Mouse (Mus musculus): Measurements from ENCODE around the gene St6galnac5.

The St6galnac5 gene

GRCm38 (mm10) chr3:152913625-152914024 is 68.4 kb downstream of the St6galnac5 start:
- no peak for DNase-seq (ENCODE audit: low read depth)

DNA sequence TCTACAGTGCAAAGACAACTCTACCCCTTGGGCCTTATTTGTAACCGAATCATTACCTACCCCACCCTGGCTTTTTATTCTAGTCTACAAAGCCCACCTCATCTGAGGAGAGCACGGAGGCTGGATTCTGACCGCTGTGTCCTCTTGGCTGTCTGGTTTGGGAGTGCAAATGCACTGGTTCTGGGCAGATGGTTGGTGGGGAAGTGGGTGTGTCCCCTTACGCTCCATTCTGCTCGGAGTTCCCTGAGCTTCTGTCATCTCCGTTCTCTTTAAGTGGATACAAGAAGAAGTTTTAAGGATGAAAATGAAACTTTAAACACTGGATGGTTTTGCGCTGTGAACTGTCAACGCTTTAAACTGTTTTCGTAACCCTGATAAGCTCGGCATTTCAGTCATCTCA is 68.9 kb downstream of the St6galnac5 start:
- DNase-seq (ENCODE audit: low read depth), result no peak

DNA sequence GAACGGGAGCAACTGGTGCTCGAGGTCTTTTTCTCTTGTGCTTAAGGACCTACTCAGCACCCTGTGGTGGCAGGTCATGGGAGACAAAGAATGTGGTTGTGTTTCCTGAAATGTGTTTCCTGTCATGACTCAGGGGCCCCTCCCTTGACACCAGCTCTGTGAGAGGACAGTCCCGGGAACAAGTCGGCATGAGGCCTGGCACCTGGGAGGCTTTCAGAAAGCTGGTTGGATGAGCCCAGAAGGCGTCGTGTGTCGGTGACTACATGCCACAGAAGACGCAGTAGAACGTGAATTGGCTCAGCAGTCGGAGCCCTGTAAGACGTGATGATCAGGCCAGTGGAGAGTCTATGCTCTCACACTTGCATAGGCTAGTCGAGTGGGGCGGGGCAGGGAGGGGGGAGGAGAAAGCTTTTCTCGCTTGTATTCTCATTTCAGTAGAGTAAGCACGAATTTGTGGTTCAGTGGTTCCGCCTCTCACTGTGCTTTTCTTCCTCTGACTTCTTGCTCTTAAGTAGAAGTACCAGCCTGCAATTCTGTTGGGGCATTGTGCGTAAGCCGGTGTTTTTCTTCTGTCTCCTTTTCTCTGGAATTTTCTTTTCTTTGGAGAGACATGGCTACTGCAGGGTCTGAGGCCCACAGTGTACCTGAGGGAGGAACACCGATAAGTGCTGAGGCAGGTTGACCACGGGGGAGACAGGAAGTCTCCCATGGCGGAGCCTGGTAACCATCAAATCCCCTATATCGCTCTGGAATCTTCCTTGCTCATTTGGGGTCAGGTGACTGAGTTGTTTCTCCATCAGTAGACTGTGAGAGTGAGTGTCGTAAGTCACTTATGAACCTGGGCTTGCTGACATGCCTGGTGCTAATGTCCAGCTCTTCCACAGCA is 69.6 kb downstream of the St6galnac5 start:
- peak; percentile 73 for DNase-seq (ENCODE audit: low read depth)

- no peak for DNase-seq (ENCODE audit: low read depth)
Measured at GRCm38 (mm10) chr3:152911578-152911977, 70.5 kb downstream of the St6galnac5 start.

GRCm38 (mm10) chr3:152907683-152908082 is 74.4 kb downstream of the St6galnac5 start:
- no peak for DNase-seq (ENCODE audit: low read depth)

DNA sequence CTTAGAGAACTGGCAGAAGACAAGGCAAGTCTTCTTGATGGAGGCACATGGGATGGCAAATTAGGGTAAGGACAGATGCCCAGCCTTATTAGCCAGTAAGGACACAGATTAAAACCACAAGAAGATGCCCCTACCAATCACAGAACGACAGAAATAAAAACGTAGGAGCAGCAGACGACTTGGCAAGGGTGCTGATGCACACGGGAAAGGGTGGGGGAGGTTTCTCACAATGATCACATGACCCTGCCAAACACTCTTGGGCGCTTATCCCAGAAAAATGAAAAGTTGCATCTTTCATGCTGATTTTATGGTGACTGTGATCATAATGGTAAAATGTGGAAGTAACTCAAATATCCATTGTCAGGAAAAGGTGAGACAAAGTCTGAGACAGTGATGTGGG is 75.0 kb downstream of the St6galnac5 start:
- no peak for DNase-seq (ENCODE audit: low read depth)

DNA sequence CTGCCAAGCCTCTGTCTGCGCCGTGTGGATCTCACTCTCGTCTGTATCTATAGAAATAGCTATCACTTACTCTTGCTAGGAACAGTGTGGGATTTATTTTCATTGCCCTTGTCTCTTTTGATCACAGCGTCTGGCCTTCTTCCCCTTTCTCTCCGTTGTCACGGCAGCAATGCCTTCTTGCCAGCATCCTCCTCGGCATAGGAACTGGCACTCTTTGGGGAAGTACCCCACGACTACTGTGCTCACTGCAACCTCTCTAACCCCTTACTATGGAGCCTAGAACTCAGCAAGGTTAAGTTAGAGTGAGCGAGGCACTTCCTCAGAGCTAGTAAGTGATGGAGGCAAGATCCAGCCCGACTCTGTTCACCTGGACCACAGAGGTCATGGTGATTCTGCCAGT is 76.2 kb downstream of the St6galnac5 start:
- no peak for DNase-seq (ENCODE audit: low read depth)

- DNase-seq (ENCODE audit: low read depth), result no peak
Measured at GRCm38 (mm10) chr3:152905026-152905425, 77.0 kb downstream of the St6galnac5 start.

DNA sequence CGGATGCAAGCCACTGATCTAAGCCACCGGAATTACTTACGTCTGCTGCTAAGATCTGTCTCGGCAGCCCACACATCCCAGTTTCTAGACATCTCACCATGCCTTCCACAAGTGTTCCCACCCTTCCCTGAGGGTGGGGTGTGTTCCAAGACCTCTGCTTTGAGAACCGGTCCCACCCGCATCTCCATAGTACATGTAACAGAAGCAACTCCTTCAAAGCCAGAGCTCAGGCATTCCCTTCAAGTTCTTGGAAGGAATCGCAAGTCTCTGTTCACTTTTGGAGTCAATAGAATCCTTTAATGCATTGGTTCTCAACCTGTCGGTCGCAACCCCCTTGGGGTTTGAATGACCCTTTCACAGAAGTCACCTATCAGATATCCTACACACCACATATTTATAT is 83.1 kb downstream of the St6galnac5 start:
- DNase-seq (ENCODE audit: low read depth), result no peak

DNA sequence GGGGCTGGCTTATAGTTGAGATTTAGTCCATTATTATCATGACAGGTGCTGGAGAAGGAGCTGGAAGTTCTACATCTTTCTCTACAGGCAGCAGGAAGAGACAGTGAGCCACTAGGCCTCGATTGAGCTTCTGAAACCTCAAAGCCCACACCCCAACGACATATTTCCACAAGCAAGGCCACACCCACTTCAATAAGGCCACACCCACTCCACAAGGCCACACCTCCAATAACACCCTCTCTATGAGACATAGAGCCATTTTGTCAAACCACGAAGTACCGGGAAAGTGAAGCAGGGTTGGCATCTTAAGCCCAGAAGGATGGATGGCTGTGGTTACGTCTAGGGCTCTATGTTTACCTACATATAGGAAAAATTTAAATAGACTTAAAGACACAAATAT is 84.8 kb downstream of the St6galnac5 start:
- DNase-seq (ENCODE audit: low read depth), result no peak

GRCm38 (mm10) chr3:152896111-152896510 is 85.9 kb downstream of the St6galnac5 start:
- DNase-seq (ENCODE audit: low read depth), result no peak

DNA sequence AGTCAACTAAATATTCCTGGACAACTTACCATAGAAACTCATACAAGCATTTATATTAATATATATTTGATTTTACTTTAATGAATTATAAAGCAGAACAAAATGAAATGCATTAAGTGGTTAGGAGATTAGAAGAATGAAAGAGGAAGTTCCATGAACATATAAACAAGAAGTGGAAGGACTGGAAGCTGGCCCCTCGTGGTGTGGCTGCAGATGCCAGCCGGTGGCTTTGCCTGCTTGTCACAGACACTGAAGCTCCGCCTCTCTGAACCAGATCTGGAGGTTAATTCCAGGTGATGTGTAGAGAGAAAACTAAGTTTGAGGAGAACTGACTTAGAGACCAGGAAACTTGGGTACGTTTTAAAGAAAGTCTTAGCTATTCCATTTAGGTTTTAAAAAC is 87.1 kb downstream of the St6galnac5 start:
- DNase-seq (ENCODE audit: low read depth), result no peak

DNA sequence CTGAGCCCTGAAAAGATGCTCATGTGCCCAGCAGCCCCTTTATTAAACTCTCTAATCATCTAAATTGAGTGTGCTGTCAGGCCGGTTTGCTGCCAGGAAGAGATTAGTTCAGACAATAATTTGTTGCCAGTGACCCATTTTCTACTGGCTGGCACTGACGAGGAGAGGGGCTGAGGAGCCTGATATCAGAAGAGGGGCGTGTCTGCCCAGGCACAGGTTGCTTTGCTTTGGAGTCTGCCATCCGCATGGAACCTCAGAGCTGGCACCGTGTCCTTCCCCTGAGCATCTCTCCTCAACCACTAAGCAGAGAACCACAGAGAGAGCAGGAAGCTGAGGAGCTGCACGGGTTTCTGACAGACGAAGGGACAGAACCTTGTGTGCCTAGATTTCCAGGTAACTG is 93.9 kb downstream of the St6galnac5 start:
- no peak for DNase-seq (ENCODE audit: low read depth)

DNA sequence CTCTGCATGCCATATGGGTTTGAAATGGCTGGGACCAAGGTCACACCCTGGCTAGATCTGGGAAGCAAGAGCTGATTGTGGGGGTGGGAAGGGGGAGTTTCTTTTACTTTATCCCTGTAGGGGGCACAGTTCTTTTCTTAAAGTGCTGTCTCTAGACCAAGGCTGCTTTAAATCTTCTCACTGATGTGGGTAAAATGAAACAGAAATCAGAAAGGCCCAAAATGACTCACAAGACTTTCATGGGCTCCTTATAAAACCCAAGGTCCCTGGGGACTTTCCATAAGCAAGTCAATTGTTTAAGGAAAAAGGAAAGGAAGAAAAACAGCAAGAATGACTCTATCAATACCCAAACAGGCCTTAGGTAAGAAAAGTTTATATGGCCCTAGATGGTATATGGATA is 95.3 kb downstream of the St6galnac5 start:
- DNase-seq (ENCODE audit: low read depth), result no peak

- DNase-seq (ENCODE audit: low read depth), result no peak
Measured at GRCm38 (mm10) chr3:152883556-152883955, 98.5 kb downstream of the St6galnac5 start.

DNA sequence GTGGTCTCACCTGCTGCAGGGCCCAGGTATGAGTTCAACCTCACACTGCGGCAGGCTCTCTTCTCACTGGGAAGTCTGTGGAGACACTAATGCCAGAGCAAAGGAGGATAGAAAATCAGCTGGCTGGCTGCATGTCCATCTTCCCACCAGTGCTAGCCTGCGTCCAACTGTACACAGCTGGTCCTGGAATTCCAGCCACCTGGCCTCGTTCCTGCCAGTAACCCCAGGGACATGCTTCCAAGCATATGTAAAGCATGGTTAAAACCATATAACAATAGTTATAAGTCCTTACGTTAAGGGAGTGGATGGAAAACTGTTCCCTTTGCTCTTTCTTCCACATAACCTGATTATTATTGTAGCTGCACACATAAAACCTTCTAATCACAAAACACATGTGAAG is 100.3 kb downstream of the St6galnac5 start:
- DNase-seq (ENCODE audit: low read depth), result no peak

DNA sequence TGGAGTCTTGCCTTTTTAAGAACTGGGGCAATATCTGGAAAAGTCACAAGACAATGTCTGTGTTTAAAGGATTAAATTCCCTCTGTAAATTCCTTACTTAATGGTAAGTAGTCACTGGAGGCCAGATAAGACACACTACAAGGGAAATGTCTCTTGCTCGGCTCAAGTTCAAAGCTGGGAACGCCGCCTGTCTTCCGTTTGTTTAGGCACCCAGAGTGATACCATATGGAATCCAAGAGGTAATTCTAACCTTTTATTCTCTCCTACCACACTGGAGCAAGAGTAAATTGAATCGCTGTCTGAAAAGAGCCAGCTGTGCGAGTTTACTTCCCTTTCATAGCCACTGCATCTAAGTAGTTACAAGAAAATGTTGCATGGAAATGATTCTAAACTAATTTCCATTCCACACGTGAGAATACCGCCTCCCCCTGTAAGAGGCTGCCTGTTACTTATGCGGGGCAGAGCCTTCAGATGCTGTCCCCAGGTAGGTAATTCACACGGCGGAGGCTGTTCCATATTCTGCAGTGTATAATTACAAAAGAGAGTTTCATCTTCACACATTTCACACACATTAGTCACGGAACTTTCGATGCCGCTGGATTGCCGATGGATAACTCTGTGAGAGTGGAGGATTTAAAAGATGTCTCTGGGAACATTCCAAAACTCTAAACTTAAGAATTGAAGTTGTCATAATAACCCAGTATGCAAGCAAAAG is 101.8 kb downstream of the St6galnac5 start:
- no peak for DNase-seq (ENCODE audit: low read depth)

GRCm38 (mm10) chr3:152875723-152876290 is 106.2 kb downstream of the St6galnac5 start:
- DNase-seq (ENCODE audit: low read depth), result no peak

DNA sequence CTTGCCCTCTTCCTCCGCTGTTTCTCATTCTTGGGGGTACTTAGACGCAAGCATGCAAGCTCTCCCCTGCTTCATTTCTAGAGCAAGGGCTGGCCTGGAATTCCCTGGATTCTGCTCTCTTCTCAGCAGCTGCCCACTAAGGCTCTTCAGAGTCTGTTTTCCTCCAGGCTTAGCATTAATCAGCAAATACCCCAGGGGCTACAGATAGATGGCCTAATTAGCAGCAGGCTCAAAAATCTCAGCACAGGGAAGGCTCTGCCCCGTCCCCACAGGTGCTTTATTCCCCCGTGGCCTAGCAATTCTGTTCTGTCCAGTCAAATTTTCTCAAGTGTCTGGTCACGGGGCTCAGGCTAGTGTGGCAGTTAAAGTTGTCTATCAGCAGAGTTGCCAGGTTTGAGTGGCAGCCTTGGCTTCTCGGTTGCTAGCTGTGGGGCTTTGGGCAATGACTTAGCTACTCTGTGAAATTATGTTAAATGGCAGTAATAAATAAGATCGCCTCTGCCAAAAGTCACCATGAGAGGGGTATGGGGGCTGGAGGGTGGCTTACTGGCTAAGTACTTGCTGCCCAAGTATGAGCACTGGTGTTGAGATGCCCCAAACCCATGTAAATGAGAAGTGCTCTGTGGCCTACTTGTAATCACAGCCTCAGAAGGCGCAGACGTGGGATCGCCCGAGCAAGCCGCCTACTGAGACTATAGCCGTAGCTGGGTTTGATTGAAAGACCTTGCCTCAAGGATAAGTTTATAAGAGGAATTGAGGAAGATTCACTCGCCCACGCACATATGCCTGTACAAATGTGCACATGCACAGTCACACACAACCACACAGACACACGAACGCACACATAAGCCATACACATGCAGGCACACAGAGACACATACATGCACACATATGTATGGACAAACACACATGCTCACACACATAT is 107.4 kb downstream of the St6galnac5 start:
- DNase-seq (ENCODE audit: low read depth), result no peak

- no peak for DNase-seq (ENCODE audit: low read depth)
Measured at GRCm38 (mm10) chr3:152872596-152872995, 109.5 kb downstream of the St6galnac5 start.

- DNase-seq (ENCODE audit: low read depth), result no peak
Measured at GRCm38 (mm10) chr3:152872054-152872453, 110.0 kb downstream of the St6galnac5 start.
